ENCODE assay signal across 8 mouse cellular contexts in genomic region chr4:117019206-117020134, GRCm38 (mm10). TPM values are rescaled to one million over a fixed set of nuclear protein-coding genes. Genes with fewer than 3 reads are reported as not detected.
DNase-seq lines count a peak whose midpoint lies in the region; ATAC-seq and TF ChIP-seq lines count a peak whose summit lies in the region.

Eif2b3 (plus strand) TSS chr4:117019402.

- peak; percentile 86 for DNase-seq in CD8-positive naive resting alpha-beta T cell, adult 2 months (ENCODE audit: low read depth in 2 of 2, low spot score in 2 of 2)
- DNase-seq in c-Kit-positive CD71-negative TER-119-negative erythroid progenitor cells, embryonic 14.5 days (ENCODE audit: low read depth): peak; percentile 89
- DNase-seq in forebrain, embryonic 11.5 days (ENCODE audit: low spot score): peak; percentile 95
- DNase-seq in kidney, postnatal 4 days: peak; percentile 91 to 94

- peaks cover 3% of the 10 kb centered on the region for H3K4me1 ChIP-seq in forebrain, embryonic 11.5 days (replicated peaks; ENCODE audit: control insufficient read depth, insufficient read depth, low read length)
- peaks cover 11% of the 10 kb centered on the region; the same call in 1 of the 2 replicates for H3K4me1 ChIP-seq in heart, embryonic 16.5 days (ENCODE audit: control insufficient read depth, insufficient read depth, low read length)
- peaks cover 23% of the 10 kb centered on the region for H3K4me1 ChIP-seq in liver, embryonic 16.5 days (ENCODE audit: control insufficient read depth, low read depth, low read length)
- H3K4me1 ChIP-seq in neural tube, embryonic 13.5 days (replicated peaks): peaks cover 15% of the 10 kb centered on the region
- no peaks in the 10 kb centered on the region; the same call in 1 of the 2 replicates for H3K4me1 ChIP-seq in testis, adult 2 months (ENCODE audit: control insufficient read depth, insufficient read depth, low read length)

- peak within 1 kb of the TSS; percentile 67 for H3K4me3 ChIP-seq in forebrain, embryonic 11.5 days (ENCODE audit: low read depth, low read length)
- peak within 1 kb of the TSS; percentile 82 for H3K4me3 ChIP-seq in heart, embryonic 16.5 days (ENCODE audit: low read length)
- peak within 1 kb of the TSS; percentile 85 for H3K4me3 ChIP-seq in liver, embryonic 16.5 days (ENCODE audit: low read depth, low read length)
- H3K4me3 ChIP-seq in neural tube, embryonic 13.5 days: peak within 1 kb of the TSS; percentile 54
- H3K4me3 ChIP-seq in testis, adult 2 months (ENCODE audit: control insufficient read depth, low read depth, low read length): peak within 1 kb of the TSS; percentile 95

- H3K27ac ChIP-seq in forebrain, embryonic 11.5 days (ENCODE audit: low read depth, low read length): no peak within 1 kb of the TSS
- H3K27ac ChIP-seq in heart, embryonic 16.5 days (ENCODE audit: low read length): peak within 1 kb of the TSS; percentile 43; the same call in 1 of the 2 replicates
- H3K27ac ChIP-seq in liver, embryonic 16.5 days (ENCODE audit: low read length): peak within 1 kb of the TSS; percentile 72
- 0 out of 2 replicates have a peak within 1 kb of the TSS, but pooled peaks have one; percentile 30 for H3K27ac ChIP-seq in neural tube, embryonic 13.5 days (replicated peaks)
- peak within 1 kb of the TSS; percentile 54 for H3K27ac ChIP-seq in testis, adult 2 months (ENCODE audit: control insufficient read depth, insufficient read depth, low read depth, low read length)

- H3K9ac ChIP-seq in forebrain, embryonic 11.5 days (ENCODE audit: low read length): peak within 1 kb of the TSS; percentile 78
- H3K9ac ChIP-seq in heart, embryonic 16.5 days (ENCODE audit: low read length): peak within 1 kb of the TSS; percentile 93
- peak within 1 kb of the TSS; percentile 87 for H3K9ac ChIP-seq in liver, embryonic 16.5 days (ENCODE audit: low read depth, low read length)
- peak within 1 kb of the TSS; percentile 73 for H3K9ac ChIP-seq in neural tube, embryonic 13.5 days

- TF ChIP-seq CTCF in testis, adult 2 months (IDR thresholded peaks at IDR 0.05; ENCODE audit: control insufficient read depth, insufficient read depth, insufficient replicate concordance, low read depth, low read length): no peak

- no peaks in the 10 kb centered on the region for H3K9me3 ChIP-seq in forebrain, embryonic 11.5 days (ENCODE audit: control insufficient read depth, low read length)
- H3K9me3 ChIP-seq in heart, embryonic 16.5 days (replicated peaks; ENCODE audit: control insufficient read depth, low read length): no peaks in the 10 kb centered on the region
- no peaks in the 10 kb centered on the region for H3K9me3 ChIP-seq in liver, embryonic 16.5 days (replicated peaks; ENCODE audit: control insufficient read depth, low read length)
- no peaks in the 10 kb centered on the region for H3K9me3 ChIP-seq in neural tube, embryonic 13.5 days

- peak within 1 kb of the TSS; percentile 71 for H3K4me2 ChIP-seq in forebrain, embryonic 11.5 days (ENCODE audit: low read depth, low read length, severe bottlenecking)
- peak within 1 kb of the TSS; percentile 87 for H3K4me2 ChIP-seq in heart, embryonic 16.5 days (ENCODE audit: low read depth, low read length)
- H3K4me2 ChIP-seq in liver, embryonic 16.5 days (ENCODE audit: low read depth, low read length): peak within 1 kb of the TSS; percentile 89
- peak within 1 kb of the TSS; percentile 68 for H3K4me2 ChIP-seq in neural tube, embryonic 13.5 days

- TF ChIP-seq POLR2A in testis, adult 2 months (IDR thresholded peaks at IDR 0.05; ENCODE audit: control insufficient read depth, low read depth, low read length): peak; percentile 68; the same call in 1 of the 2 replicates

- H3K36me3 ChIP-seq in forebrain, embryonic 11.5 days (ENCODE audit: control insufficient read depth, insufficient read depth, low read length): no peaks in the 10 kb centered on the region; the same call in 1 of the 2 replicates
- peaks cover 12% of the 10 kb centered on the region for H3K36me3 ChIP-seq in heart, embryonic 16.5 days (ENCODE audit: control insufficient read depth, insufficient read depth)
- H3K36me3 ChIP-seq in liver, embryonic 16.5 days (ENCODE audit: control insufficient read depth, insufficient read depth): peaks cover 3% of the 10 kb centered on the region; the same call in 1 of the 2 replicates
- H3K36me3 ChIP-seq in neural tube, embryonic 13.5 days: peaks cover 21% of the 10 kb centered on the region
- no peaks in the 10 kb centered on the region for H3K36me3 ChIP-seq in testis, adult 2 months (ENCODE audit: control insufficient read depth, insufficient read depth, low read length)

- WGBS in forebrain, embryonic 11.5 days: 1% methylated on average over 61 of the region's 61 CpGs
- under 1% methylated on average over 61 of the region's 61 CpGs for WGBS in heart, embryonic 16.5 days
- under 1% methylated on average over 61 of the region's 61 CpGs for WGBS in liver, embryonic 16.5 days (ENCODE audit: insufficient replicate concordance)
- WGBS in neural tube, embryonic 13.5 days: 1% methylated on average over 61 of the region's 61 CpGs

- no peaks in the 10 kb centered on the region for H3K27me3 ChIP-seq in forebrain, embryonic 11.5 days (ENCODE audit: control insufficient read depth, insufficient read depth, low read length)
- H3K27me3 ChIP-seq in heart, embryonic 16.5 days (ENCODE audit: control insufficient read depth, insufficient read depth, low read length): no peaks in the 10 kb centered on the region
- no peaks in the 10 kb centered on the region for H3K27me3 ChIP-seq in liver, embryonic 16.5 days (ENCODE audit: control insufficient read depth, insufficient read depth, low read depth, low read length)
- H3K27me3 ChIP-seq in neural tube, embryonic 13.5 days: no peaks in the 10 kb centered on the region
- H3K27me3 ChIP-seq in testis, adult 2 months (ENCODE audit: control insufficient read depth, insufficient read depth, low read length): no peaks in the 10 kb centered on the region

- ATAC-seq in forebrain, embryonic 11.5 days (replicated peaks; ENCODE audit: low FRiP score): peak; percentile 94
- peak; percentile 97 for ATAC-seq in heart, embryonic 16.5 days (replicated peaks; ENCODE audit: extremely low read depth, insufficient read depth, low FRiP score)
- ATAC-seq in liver, embryonic 16.5 days (ENCODE audit: low read depth): peak; percentile 98
- ATAC-seq in neural tube, embryonic 13.5 days (ENCODE audit: low read depth): peak; percentile 97

RNA-seq across cellular contexts. Expression of gene Eif2b3, which starts in this region (rescaled TPM):
- 45.7 and 47.5 TPM in 2 replicates for polyA plus RNA-seq in forebrain, embryonic 11.5 days (2014; fragmentation: Nextera tagmentation; extraction: Ambion mirVana)
- 23.6 and 23.8 TPM in 2 replicates for polyA plus RNA-seq in heart, embryonic 16.5 days (2015; fragmentation: Nextera tagmentation; extraction: Ambion mirVana)
- 20.3 and 20.8 TPM in 2 replicates for polyA plus RNA-seq in liver, embryonic 16.5 days (2015; fragmentation: Nextera tagmentation; extraction: Ambion mirVana)
- polyA plus RNA-seq in neural tube, embryonic 13.5 days (2015; fragmentation: Nextera tagmentation; extraction: Ambion mirVana): 45.8 and 48.9 TPM in 2 replicates
- 5.4 and 6.3 TPM in 2 replicates for polyA plus RNA-seq in testis, adult 2 months (2012; rRNA removed)
